Mouse (Mus musculus) thymus, postnatal 10 days (tissue): ENCODE results near the gene Fignl2.
"Not testable (repeated sequence)": the region's sequence is repeated elsewhere in the genome, so short reads cannot be mapped to it uniquely, and the experiment has no call there.

Source experiments
- DNase-seq, 2 experiments: peaks; one replicate each; pipeline ENCODE4 v3.0.0; 2021; ENCODE audit warnings: low spot score in 2 of 2

The Fignl2 gene

DNA sequence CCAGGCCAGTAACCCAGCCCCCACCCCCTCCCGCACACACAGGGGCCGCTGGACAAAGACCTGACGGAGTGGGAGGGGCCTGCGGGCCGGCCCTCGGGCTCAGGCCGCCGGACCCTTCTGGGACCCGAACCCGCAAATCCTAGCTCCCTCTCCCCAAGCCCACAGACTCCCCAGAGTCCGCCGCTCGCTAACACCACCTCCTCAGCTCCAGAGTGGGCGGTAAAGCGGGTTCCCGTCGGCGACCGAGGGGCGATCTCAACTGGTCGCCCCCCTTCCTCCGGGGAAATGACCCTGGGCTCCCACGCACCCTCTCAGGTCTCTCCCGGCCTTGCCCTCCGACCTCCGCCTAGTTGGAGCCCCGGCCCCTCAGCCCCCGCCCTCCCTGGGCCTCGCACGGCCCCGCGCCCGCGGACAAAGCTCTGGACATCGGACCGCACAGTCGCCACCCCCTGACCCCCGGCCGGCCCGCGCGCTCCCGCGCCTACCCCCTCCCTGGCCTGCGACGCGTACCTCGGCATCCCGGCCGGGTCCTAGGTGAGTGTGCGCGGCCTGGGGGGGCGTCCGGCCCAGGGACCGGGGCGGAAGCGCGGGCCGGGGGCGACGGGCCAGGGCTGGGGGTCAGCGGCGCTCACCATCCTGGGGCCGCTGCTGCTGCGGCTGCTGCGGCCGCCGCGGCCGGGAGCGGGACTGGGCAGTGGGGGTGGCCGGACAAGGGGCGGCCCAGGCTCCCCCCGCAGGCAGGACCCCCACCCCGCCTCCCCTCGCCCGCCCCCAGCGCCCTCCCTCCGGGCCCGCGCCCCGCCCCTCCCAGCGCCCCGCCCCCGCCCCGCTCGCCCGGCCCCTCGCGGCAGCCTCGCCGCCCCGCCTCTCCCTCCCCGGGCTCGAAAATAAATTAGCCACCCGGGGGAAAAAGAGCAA lies at the start of gene Fignl2:
TSS of gene Fignl2 (minus strand) at position 755 of the 918 bp plus-strand sequence.
- DNase-seq = no peak

DNA sequence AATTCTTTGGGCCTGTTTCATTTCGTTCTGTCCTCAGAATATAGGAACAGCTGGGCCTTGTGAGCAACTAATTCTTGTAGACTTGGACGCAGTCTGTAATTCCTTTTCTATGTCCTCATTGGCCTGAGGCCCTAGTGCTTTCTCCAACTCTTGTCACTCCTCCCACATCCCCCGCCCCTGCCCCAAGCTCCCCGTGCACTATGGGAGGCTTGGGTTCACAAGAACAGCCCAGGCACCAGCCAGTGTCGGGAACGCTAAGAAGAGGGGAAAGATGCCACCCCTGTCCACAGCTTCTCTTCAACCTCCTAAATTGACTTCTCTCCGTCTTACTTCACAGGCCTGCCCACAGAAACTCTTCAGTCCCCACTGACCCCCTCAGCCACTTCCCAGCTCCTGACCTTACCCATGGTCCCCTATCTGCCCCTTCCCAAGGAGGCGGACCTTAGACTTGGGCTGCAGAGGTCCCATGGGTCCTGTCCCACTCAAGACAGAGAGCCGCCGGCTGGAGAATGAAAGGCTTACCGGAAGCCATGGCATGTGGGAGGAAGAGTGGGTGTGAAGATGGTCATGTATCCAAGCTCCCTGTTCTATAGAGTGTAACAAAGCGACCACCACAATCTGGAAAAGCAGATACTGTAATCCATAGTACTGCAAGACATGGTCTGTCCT lies 48.6 kb upstream of the Fignl2 start:
- no peak for DNase-seq

DNA sequence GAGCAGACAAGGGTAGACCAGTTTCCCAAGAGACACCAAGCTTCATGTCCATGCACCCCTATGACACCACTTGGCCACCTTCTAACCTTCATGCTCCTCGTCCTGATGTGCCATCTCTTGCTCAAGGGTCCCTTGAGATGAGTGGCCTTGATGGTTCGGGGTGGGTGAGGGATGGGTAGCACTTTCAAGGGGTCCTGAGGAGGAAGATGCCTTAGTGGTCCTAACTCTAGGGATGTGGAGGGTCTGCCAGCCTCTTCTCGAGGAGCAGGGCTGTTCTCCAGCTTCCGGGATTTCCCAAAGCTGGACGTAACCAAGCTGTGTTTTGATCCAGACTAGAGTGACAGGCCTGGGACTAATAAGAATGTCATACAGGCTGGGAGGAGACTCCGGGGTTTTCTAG lies 47.2 kb upstream of the Fignl2 start:
- DNase-seq = no peak

DNA sequence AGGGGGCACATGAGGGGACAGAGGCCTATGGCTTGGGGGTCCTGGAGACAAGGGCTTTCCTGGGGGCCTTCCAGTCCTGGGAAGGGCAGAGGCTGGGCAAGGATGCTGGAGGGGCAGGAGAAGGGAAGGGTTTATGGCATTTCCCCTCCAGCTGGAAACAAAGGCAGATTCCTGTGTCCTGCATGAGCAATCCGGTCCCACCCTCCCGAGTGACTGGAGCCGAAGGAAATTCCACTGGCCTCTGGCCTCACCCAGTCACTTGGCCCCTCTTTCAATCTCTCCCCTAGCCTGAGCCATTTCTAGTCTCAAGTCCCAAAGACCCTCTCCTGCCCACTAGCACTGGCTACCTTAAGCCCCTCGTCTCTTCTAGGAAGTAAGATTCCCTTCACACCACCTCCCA lies 44.8 kb upstream of the Fignl2 start:
- no peak for DNase-seq

DNA sequence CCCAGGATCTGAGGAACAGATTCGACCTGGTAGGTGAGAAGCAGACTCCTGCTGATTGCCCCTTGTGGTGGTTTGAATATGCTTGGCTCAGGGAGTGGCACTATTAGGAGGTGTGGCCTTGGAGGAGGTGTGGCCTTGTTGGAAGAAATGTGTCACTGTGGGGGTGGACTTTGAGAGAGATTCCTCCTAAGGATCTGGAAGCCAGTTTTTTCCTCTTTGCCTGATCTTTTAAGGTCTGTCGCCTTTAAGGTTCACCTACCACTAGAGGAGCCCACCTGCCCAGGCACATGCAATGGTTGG lies 43.9 kb upstream of the Fignl2 start:
- no peak for DNase-seq

DNA sequence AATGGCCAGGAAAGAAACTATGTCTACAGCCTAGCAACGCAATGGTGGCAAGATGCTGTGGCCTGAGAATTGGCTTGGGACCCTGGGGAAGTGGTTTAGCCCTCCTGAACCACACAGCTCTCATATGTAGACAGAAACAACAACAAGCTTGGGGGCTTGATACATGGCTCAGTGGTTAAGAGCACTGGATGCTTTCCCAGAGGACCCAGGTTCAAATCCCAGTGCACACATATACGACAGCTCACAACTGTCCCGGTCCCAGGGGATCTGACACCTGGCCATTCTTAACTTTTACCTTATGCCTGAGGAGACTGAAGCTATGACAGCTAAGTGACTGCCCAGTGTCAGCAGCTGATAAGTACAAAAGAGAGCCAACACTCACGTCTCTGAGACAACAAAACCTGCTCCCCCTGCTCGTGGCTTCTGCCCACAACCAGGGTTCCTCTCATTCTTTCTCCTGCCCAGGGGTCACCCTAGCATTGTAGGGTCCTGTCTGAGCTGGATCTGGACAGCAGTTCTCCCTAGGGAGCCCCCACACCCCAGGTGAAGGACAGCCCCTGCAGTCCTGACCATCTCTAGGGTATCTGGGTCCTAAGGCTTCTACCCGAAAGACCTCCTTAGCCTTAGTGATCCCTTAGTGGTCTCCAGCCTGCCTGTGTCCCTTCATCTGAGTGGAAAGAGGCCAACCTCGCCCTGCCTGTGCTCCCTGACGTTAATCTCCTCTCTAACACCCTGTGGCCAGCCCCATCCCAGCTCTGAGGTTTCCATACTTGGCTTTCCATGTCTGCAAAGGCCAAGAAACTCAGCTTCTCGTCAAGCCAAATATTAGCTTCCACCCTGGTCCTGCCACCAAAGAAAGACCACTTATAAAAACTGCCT lies 43.3 kb upstream of the Fignl2 start:
- DNase-seq = no peak

DNA sequence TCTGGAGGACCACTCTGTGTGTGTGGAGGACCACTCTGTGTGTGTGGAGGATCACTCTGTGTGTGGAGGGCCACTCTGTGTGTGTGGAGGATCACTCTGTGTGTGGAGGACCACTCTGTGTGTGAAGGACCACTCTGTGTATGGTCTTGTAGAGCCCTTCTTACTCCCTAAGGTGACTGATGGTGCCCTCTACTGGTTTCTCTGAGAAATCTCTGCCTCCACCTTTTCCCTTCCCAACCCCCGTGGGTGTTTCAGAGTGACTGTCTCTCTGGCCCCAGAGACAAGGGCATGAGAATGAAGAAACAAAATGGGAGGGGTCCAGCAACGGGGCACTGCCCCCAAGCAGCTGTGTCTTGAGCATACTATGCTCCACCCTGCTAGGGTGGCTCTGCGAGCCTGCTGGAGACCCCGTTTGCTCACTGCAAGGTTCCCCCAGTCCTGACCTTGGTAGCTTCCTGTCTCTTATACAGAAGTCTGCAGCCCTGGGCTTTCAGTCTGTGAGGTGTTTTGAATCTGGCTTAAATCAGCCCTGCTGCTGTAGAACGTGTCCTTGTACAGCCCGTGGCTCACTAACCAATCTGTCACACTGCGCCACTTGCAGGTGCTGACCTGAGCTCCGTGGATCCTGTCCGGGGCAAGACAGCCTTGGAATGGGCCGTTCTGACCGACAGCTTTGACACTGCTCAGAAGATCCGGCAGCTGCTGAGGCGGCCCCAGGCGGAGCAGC lies 40.2 kb upstream of the Fignl2 start:
- DNase-seq = no peak

DNA sequence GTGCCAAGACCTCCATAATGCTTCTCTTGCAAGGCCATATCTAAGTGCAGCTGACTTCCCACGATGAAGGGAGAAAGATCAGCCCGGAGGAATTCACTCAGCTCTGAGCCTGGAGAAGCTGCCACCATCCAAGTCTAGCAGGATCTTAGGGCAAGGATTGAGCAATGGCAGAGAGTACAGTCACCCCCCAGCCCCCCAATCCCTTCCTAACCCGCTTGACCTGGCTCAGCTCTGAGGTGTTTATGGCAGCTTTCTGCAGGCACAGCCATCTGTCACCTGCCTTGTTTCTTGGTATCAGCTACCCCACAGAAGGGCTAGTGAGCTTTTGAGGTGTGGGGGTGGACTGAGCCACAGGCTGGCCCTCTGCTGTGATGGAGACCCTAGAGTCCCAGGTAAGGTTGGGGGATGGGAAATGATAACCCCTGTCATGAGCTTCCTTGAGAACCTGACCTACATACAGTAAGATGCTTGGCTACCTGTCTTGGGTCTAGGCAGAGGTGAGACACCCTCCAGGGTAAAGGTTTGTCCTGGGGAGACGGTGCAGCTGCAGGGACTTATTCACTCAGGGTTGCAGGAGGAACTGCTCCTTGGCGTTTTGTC lies 37.2 kb upstream of the Fignl2 start, which contains the start of gene Ankrd33:
TSS of gene Ankrd33 (plus strand) at position 245 of the 600 bp plus-strand sequence.
- no peak for DNase-seq

DNA sequence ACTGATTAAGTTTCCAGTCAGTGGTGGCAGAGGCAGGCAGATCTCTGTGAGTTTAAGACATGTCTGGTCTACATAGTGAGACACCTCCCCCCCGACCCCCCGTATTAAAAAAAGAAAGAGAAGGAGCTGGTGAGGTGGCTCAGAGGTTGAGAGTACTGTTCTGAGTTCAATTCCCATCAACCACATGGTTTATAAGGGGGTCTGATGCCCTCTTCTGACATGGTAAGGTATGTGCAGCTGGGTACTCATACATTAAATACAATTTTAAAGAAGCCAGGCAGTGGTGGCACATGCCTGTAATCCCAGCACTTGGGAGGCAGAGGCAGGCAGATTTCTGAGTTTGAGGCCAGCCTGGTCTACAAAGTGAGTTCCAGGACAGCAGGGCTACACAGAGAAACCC lies 35.4 kb upstream of the Fignl2 start:
- DNase-seq = not testable (repeated sequence)

DNA sequence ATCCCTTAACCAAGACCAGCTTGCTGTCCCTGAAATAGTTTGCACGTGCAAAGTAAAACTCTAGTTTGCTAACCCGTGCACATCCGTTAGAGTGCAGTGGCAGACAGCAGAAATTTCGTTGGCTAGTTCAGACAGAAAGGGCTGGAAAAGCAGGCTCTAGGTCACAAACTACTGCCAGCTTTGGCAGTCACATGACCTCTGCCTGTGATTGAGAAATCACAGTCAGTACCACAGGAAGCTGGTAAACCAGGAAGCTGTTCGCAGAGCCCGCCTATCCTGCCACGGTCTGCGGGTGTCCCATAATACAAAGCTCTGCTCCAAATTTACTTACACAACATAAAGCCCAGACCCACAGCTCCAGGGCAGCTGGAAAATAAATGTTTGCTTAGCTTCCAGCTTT lies 34.8 kb upstream of the Fignl2 start:
- no peak for DNase-seq

DNA sequence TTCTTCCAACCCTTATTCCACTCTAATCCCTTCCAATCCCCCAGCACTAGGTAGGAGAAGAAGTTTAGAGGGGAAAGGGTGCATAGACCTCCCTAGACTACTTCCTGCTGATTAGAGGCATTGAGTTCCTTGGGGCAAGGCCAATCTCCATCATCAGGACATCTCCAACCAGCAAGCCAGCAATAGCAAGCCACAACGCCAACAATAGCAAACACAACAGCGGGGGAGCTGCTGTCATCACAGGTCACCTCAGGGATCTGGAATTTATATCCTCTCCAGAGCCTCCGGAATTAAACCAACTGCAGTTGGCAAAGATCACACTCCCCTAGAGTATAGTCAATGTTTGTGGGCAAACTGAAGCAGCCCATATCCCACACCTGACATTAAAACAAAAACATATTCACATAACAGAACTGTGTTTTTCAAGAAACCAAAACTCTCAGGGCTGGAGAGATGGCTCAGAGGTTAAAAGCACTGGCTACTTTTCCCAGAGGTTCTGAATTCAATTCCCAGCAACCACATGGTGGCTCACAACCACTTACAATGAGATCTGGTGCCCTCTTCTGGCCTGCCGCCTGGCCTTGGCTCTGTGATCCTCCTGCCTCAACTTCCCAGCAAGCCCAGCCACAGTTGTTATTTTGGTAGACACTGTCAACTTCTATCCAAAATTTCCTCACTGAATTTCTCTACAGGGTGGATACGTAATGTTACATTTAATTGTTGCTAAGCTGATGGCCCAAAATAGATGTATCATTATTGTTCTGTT lies 29.7 kb upstream of the Fignl2 start:
- no peak for DNase-seq

DNA sequence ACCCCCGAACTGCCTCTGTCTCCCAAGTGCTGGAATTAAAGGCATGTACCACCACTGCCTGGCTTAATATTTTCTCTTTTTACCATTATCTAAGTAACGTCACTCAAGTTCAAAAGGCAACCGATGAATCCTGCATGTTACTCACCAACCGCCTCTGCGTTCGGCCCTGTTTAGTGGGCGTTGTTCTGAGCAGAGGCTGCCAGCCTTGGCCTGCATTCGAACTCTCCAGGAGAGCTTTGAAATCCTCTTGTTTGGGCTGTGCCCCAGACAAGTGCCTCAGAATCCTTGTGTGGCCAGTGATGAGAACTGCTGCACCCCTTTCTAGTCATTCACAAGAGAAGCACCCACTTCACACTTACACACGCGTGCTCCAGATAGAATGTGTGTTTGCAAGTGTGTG lies 27.6 kb upstream of the Fignl2 start:
- DNase-seq = no peak

DNA sequence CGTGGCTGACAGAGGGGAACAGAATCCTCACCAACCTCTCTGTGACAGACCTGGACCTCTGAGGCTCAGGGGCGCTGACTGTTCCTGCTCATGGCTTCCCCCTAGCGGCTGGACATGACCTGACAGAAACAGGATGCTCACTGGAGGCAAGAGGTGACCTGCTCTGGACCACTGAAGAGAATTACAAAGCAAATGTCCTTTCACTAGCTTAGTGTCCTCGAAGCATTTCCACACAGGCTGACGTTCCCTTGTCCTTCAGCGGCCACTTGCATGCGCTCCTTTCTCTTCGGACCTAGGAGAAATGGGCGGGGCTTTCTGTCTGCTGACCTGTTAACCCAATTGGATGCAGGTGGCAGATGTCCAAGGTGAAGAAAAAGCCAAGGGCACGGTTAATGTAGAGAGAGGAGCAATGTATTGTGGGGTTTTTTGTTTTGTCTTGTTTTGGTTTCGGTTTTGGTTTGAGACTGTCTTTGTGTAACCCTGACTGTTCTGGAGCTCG lies 27.2 kb upstream of the Fignl2 start:
- DNase-seq = peak; percentile 34 to 74

DNA sequence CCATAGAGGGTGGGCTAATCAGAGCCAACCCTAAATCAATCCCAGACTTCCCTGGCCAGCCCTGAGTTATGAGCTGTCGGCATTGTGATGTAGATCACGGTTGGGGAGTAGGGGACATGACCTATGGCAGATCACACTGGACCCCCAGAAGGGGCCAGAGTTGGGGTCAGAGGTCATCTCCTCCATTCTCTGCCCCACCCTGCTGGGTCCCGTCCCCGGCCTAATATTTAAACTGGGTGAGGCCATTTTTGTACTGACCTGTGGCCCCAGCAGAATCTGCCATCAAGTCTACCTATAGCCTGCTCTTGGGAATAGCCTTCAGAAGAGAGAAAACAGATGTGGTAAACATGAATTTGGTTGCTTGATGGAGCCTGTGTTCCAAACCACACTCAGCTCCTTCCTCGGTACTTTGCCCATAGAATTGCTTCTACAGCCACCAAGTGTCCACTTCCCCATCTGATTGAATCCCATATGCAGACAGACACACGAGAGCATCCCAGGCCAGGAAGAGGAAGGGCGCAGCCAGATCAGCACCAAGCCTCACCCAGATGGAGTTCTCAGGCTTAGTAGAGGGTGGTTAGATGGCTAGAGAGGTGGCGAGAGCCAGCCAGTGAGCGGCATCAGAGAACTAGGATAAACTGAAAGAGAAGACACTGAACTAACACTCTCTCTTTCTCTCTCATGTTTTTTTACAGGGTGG lies 25.4 kb upstream of the Fignl2 start:
- DNase-seq = no peak

DNA sequence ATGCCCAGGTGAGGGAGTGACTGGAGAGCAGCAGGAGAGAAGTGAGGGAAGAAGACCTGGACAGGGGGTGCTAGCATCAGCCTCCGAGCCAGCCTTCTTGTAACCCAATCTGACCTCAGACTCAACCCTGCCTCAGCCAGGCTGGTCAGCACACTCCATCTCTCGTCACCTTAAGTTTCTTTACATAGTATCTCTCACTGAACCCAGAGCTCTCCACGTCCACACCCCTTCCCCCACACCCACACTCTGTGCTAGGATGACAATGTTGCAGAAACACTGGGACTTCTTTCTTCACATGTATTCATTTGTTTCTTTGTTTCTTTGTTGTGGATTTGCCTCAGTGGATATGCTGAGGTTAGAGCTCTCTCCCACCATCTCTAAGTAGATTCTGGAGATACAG lies 22.6 kb upstream of the Fignl2 start:
- no peak for DNase-seq

DNA sequence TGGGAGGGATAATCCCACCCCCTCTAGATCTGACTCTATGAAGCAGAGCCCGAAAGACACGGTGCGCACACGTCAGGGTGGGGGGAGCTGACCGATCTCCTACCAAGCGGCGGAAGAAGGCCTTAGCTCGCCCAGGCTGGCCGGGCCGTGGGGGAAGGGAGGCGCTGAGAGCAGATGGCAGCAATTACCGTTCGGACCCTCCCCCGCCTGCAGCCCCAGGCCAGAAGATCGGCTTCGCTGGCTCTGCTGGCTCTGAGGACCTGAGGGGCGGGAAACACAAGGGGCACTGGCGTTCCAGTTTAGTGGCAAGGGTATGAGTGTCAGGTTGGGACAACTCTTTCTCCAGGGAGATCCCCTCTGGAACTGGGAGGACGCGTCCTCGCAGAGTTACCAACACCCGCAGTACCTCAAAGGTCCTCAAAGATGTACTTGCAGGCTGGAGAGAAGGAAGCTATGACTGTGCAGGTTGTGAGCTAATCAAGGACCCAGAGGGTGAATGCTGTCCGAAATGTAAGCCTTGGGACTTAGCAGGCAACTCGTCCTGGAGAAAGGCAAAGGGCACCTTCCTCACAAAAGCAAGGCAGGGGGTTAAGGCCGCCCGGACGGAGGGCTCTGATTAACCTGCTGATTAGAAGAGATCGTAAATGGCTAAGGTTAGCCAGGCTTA lies 19.8 kb upstream of the Fignl2 start:
- DNase-seq = no peak

DNA sequence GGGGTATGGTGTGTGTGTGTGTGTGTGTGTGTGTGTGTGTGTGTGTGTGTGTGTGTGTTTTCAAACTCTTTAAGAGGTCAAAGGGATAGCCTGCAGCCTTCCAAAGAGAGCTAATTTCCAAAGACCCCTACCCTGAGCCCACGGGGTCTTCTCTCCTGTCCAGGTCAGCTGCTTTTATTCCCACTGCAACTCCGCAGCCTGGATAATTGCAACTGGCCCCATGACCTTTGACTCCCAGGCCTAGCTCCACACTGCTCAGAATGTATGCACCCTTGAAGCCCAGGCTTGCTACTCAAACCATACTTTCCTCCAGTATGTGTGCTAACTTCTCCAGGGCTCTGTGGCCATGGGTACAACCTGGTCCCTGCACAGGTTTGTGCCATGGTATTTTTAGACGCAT lies 17.0 kb upstream of the Fignl2 start:
- no peak for DNase-seq

DNA sequence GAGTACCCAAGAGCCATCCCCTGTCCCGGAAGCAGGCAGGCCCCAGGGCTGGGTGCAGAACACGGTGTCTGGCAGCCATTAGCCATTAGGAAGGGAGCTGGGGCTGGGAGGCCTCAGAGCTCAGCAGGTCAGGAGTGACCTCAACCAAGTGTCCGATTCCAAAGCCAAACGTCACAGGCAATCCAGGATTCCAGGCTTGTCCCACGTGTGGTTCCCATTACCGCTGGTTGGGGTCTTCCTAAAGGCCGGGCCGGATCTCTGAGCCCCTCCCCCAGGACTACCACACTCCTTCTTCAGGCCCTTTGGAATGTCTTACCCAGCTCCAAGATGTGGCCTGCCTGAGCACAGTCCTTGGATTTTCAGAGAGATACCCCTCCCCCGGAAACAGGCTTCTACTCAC lies 16.6 kb upstream of the Fignl2 start:
- DNase-seq = no peak

DNA sequence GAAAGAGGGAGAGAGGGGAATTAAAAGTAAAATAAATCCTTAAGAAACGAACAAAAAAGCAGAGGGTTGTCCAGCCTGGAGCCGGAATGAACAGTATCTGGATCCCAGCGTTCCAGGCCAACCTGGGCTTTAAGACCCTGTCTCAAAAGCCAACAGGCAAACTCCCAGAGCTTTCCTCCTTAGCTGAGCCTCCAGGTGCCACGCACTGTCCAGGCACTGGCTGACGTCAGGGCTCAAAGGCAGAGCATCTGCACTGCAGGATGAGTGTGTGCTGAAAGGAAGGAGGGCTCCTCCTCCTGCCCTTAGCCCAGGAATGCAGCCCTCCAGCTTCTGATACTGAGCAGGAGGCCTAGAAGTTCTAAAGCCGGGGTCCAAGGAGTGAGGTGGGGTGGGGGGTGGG lies 15.6 kb upstream of the Fignl2 start:
- DNase-seq = no peak
